Mouse (Mus musculus) lung, postnatal 14 days (tissue): ENCODE data around the gene Ndufv1.
"Not testable (repeated sequence)": the region's sequence is repeated elsewhere in the genome, so short reads cannot be mapped to it uniquely, and the experiment has no call there.

Experiments used
- DNase-seq: peaks from one replicate; pipeline ENCODE4 v3.0.0; 2021

The Ndufv1 gene

DNA sequence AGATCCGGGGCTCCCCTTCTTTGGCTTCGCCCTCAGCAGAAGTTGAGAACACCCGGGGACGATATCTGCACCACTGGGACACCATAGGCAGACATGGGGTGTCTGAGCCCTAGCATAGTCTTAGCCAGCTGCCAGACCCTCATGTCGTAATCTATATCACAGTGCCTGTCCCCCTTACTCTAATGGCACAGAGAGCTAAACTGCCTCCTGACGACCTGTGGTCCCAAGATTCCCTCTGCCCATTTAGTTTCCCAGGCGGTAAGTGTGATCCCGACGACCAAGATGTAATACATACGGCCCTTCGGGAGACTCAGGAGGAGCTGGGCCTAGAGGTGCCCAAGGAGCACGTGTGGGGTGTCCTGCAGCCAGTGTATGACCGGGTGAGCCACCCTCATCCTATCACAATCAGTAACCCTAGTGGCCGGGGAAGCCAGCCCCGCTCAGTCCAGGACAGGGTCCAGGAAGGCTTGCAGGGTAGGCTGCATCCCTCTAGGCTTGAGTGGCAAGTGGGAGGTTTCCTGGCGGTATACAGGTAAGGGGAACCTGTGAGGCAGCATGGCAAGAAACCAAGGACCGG is 11.6 kb downstream of the Ndufv1 start:
- DNase-seq: no peak

DNA sequence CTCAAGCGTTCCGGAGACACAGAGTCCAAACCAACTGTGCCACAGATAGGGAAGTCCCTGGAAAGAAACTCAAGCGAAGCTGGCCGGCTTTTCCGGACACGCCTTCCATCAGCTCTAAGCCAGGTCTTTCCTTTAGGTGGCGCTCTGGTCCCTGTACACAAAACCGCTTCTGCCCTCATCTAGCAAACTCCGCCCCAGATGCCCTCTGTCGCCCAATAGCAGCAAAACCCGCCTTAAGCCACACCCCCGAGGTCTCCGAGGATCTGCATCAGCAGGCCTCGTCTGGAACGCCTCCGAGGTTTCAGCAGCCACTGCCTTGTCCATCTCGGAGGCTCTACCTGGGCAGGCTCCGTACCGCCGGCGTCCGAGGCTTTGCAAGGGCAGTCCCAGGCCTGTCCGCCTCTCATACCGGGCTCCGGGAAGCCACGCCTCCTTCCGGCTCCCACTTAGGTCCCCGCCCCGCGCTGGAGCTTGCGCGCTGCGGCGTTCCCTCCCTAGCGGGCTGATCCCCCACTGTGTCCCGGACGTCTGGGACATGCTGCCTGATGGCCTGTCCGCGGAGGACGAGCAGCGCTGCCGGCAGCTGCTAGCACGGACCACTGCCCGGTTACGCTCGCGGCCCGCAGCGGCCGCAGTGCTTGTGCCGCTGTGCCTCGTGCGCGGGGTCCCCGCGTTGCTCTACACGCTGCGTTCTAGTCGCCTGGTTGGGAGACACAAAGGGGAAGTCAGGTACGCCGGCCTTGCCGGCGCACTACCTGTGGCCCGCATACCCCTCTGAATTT is 12.3 kb downstream of the Ndufv1 start, which contains the start of the genes Nudt8 and Gm49405:
Nudt8 (plus strand) TSS at position 462 of the 782 bp plus-strand sequence.
Gm49405 (plus strand) TSS at position 508 of the 782 bp plus-strand sequence.
- peak; percentile 97 for DNase-seq

DNA sequence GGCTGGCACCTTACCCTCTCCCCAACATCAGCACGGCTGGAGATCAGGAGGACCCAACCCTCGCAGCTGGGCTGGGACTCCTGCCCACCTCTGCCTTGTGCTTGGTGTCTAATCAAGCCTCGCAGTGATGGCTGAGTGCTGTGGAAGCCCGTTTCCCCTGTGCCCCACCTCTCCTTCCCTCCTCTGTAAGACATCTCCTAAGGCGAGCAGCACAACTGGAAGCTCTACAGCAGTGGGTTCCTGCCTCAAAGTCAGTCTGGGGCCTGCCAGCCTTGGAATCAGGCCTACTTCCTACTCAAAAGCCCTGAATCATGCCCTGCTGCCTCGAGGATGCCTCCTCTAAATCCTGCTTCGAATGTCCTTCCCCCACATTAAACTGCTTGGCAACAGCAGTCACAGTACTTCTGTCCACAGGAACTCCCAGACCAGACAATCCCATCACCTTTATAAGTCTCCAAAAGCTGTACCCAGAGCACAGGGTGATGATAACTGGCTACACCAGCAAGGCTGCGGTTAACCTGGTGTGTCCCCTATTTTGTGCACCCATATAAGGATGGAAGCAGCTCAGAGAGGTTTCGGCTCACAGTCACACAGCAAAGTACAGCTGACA is 13.4 kb downstream of the Ndufv1 start:
- no peak for DNase-seq

DNA sequence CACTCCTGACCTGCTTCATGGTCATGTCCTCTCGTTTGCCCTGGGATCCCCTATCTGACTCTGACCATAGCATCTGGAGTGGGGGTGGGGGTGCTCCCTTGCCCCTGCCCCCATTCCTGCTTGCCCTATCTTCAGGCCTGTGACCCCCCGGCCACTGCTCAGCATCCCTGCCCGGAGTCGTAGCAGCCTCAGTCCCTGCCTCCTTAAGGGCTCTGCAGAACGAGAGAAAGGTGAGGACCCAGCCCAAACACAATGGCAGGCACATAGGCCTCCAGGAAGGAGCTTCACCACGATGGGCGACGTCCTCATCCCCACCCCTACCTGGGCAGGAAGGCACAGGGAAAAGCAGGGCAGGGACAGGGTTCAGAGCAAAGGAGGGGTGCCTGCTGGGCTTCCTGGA is 14.3 kb downstream of the Ndufv1 start:
- DNase-seq: no peak

DNA sequence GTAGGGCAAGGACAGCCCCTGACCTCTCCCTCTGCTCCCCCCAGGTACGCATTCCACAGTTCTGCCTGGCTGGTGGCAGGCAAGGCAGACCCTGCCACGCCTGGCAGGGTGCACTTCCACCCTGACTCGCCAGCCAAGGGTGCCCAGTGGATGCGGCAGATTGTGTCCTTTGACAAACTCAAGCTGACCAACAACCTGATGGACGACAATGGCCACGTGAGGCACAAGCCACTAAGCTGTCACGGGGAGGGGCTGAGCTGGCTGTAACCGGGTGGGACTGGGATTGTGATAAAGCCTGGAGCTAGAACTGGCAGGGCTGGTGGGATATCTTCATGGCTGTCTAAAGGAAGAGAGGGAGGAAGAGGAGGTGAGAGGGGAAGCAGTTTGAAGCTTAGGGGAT is 15.4 kb downstream of the Ndufv1 start:
- DNase-seq: no peak

DNA sequence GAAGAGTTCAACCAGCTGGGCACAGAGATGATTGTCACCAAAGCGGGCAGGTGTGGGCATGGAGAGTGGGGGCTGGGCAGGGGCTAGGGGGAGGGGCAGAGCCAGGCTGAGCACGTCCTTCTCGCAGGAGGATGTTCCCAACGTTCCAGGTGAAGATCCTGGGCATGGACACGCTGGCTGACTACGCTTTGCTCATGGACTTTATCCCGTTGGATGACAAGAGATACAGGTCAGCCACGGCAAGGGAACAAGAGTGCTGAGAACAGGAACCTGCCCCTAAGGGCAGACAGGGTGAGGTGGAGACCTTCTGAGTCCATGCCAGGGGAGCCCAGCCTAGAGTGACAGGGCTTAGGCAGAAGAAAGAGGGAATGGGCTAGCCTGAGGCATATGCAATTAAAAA is 15.9 kb downstream of the Ndufv1 start:
- DNase-seq: no peak

DNA sequence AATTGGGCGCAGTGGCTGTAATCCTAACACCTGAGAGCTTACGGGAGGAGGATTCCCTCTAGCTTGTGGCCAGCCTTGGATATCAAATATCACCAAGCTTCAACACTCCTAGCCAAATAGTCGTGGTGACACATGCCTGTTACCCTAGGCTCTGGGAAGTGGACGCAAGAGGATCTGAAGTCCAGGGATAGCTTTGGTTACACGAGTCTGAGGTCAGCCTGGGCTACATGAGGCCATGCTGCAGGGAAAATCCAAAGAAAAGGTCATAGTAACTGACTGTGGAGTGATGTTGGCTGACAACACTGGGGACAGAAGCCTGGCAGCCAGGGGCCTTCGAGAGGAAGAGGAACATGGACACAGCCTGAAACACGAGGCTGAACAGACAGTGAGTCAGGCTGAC is 16.5 kb downstream of the Ndufv1 start:
- no peak for DNase-seq

DNA sequence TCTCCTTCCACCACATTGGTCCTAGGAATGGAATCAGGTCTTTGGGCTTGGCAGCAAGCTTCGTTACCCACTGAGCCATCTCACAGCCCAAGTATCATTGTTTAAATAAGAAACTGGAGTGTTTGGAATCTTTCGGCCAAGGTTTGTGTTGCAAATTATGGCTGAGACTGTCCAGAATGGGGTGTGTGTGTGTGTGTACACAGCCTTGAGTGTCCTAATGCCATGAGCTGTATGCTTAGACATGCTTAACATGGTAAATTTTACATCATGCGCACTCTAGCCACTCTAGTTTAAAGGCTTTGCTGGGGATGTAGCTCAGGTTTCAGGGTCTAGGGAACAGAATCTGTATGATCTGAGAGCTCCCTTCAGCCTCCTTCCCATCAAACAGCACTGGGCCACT is 17.1 kb downstream of the Ndufv1 start:
- no peak for DNase-seq

DNA sequence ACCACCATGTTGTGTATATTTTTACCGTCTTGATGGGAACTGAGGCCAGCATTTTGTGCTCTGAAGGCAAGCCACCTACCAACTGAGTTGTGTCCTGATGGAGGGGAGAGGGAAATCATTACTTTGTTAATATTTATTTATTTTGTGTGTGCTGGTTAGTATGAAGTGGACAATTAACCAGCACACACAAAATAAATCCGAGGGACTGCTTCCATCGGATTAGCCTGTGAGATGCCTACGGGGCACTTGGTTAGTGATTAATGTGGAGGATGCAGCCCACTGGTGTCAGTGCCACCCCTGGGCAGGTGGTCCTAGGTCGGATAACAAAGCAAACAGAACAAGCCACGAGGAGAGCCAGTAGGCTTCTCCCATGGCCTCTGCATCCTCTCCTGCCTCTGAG is 17.7 kb downstream of the Ndufv1 start:
- DNase-seq: no peak

DNA sequence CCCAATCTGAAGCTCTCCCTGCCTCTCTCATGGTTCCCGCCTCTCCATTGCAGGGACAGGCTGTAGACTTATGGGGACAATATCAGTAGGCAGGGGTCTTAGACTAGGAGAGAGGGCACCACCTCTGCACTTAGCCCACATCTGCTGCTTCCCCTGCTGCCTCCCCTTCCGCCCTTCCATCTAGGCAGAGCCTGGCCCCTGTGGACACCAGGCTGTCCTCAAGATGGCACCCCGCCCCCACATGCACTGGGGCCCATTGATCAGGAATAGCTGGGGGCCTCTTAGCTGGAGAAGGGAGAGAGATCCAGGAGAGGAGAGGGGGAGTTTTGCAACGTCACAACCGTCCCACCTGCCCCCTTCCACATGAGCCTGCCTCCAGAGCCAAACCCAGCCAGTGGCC is 20.2 kb downstream of the Ndufv1 start, which contains the start of gene Tbx10:
Tbx10 (plus strand) TSS at position 337 of the 400 bp plus-strand sequence.
- DNase-seq: no peak

DNA sequence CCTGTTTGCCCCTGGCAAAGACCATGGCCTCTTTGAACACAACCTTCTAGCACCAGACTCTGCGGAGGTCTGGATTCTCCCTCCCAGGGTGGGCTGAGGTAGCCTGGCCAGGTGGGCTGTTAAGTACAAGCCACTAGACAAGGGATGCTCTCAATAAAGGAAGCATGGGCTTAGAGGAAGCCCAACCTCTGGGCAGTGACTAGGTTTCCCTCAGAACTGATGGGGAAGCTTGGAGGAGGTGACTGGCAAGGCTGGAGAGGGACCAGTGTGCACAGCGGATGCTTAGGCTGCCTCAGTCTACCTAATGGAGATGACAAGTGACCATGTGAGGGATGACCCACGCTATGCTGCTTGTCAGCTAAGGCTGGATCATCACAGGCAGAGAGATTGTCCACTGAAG is 20.6 kb downstream of the Ndufv1 start:
- DNase-seq: no peak

DNA sequence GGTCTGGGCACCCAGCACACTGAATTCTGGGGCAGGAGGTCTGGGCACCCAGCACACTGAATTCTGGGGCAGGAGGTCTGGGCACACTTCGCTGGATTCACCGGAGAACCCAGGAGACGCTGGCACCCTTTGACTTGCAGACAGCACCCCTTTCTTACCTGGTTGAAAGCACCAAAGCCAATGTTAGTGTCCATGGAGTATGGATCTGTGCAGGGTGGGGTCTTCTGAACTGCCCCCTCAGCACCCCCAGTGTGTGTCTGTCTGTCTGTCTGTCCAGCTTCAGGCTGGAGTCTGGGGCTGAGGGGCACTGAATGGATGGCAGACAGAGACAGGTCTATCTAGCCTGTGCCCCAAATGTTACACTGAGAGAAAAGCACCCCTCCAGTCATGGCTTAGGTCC is 21.0 kb downstream of the Ndufv1 start:
- DNase-seq: no peak

DNA sequence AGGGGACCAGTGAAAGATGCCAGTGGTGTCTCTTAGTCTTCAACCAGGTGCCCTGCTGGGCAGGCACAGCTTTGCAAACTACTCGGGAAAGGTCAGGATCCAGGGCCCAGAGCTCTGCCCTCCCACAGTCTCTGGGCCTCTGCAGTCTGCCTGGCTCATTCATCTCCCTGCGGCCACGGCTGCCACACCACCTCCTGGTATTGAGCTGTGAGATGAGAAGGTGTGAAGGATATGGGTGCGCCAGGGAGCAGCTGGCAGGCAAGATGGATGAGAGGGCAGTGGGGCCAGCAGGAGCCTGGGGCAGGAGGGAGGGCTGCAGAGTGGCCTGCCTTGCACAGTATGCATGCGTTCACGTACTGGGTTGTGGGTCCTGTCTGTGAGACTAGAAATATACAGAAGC is 21.8 kb downstream of the Ndufv1 start:
- DNase-seq: no peak

DNA sequence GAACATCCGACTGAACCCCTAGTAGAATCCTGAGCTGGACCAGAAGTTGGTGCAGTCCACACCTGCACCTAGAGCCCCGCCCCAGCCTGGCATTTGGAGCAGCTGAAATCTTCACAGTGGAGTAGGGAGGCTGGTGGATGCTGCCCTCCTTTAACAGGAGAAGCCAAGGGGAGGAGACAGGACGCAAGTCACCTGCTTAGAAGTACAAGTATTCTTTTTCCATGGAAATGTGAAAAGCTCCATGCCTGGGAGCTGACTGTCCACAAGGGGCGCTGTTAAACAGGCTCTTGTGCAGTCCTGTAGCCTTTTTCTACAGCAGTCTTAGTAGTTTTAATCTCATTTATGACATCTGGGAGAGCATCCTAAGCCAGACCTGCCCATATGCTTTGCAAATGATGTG is 23.9 kb downstream of the Ndufv1 start:
- DNase-seq: no peak

DNA sequence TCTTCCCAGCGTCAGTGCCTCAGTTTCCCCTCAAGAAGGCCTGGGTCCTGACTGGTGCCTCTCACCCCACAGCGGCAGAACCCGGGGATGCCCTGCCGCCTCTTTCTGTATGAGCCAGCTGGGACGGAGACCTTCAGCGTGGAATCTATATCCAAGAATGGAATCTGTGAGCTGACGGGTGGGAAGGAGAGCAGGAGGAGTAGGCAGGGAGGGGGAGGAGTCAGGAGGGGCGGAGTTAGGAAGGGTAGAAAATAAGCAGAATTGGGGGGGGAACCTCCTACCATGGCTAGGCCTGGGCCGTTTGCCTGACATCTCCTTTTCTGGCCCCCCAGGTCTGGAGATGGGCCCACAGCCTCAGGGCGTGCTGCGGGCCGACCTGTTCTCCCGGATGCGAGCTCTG is 24.5 kb downstream of the Ndufv1 start:
- DNase-seq: no peak

DNA sequence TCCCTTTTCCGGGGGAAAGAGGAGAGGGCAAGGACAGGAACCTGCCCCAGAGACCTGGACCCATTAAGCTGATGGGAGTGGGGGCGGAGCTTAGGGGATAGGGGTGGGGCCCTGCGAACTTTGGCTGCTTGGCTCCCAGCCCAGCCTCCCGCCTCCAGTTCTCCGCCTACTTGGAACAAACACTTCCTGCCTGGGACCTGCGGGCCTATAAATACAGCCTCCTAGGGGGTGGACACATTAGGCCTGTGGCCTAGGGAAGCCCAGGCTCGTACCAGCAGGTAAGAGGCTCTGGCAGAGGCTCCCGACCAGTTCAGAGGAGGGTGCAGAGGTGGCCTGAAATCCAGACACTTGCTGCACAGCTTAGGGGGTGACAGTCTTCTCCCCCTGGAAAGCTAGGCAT is 26.3 kb downstream of the Ndufv1 start, which contains the start of gene Acy3:
Acy3 (plus strand) TSS at position 237 of the 400 bp plus-strand sequence.
- DNase-seq: peak; percentile 86

DNA sequence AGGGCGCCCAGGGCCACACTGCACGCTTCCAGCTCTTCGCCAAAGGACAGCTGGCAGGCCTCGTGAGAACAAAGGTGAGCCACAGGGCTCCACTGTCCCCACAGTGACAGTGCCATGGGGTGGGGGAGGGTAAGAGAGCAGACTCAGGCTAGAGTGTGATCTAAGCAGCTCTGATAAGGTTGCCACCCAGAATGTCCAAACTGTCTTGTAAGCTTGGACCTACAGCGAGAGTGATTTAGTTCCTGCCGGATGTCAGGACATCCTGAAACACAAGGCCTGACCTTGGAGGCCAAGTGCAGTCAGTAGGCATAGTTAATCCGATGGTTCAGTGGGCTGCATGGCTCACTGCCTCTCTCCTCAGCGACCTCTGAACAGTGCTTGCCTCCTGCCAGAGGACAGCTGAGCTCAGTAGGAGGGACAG is 27.3 kb downstream of the Ndufv1 start:
- DNase-seq: peak; percentile 34

DNA sequence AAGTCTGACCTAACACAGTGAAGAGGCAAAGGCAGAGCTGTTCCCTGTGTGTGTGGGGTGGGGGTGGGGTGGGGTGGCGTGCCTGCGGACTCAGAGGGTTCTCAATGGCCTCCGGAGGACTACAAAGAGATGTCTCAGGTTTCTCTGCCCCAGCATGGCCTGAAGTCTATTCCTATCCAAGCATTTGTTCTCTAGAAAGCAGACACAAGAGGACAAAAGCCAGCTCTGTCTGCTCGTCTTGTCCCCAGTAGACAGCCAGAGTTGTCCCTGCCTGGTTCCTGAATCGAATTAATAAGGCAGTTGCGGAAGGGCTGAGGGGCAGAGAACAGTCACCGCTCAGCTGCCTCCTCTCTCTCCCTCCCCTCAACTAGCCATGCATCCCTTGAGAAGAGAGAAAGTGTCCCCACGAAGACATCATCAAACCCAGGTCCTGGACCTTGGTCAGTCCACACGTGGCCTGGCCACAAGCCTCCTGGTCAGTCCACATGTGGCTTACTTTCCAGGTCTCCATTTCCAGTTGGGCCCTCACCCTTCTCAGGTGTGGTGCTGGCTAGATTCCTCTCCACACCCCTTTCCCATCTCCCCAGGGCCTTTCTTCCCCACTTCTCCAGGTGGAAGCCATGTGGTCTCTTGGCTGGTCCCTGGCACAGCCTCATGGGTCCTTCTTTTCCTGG is 28.9 kb downstream of the Ndufv1 start:
- no peak for DNase-seq

DNA sequence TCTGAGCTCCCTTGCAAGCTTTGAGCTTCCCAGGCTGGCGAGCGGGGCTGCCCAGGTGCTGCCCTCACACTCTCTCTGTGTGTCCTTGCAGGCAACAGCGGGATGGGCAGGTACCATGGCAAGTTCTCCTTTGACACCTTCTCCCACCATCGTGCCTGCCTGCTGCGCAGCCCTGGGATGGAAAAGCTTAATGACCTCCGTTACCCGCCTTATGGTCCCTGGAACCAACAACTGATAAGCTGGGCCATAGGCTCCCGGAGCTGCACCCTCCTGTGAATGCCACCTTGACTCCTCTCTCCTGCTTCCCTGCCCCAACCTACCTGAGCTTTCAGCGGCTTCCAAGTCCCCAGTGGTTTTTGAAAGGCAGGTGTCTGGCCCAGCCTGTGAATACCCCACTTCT is 31.7 kb downstream of the Ndufv1 start:
- DNase-seq: no peak

DNA sequence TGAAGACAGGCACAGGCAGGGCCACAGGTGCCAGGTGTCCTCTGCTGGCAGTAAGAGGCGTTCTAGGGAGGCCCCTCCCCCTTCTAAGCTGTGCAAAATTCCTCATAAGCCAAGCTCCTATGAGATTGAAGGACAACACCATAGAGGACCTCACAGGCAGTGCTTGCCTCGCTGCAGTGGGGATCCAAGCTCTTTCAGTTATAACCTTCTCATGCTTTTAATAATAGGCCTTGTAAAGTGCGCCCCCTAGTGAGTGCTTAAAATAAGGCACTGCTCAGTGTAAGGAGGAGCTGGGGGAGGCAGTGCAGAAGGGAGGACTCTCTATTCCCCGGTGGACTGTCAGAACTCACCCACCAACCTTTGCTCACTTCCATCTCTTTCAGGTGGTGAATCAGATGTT is 32.3 kb downstream of the Ndufv1 start:
- peak; percentile 90 for DNase-seq

DNA sequence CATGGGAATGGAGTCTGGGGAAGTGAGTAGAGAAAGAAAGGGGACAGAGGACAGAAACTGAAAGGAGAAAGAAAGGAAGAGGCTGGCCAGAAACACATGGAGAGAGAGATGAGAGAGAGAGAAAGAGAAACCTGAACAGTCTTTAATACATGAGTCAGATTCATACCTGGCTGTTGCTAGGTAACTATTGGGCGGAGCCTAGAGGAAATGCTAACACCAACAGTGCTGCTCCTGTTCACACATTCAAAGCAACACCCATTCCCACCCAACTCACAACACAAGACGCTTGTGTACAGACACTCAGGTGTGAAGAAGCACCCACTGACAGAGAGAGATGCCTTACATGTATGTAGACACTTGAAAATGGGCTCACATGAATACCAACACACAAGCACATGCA is 36.7 kb downstream of the Ndufv1 start:
- no peak for DNase-seq

DNA sequence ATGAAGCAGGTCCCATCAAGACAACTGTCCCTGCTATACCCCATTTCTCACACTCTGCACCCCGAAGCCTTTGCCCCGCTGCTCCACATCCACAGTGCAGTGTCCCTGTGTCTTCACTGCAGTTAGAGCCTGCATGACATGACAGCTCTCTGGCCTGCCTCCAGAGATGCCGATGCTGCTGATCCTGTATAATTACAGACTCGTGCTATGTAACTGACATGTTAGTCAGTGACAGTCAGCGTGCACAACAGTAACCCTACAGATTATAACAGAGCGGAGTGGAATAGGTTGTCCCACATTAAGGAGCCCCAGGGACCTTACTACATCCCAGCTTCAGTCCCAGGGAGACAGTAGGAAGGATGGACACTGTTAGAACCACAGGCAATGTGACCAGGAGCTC is 38.0 kb downstream of the Ndufv1 start:
- not testable (repeated sequence) for DNase-seq

DNA sequence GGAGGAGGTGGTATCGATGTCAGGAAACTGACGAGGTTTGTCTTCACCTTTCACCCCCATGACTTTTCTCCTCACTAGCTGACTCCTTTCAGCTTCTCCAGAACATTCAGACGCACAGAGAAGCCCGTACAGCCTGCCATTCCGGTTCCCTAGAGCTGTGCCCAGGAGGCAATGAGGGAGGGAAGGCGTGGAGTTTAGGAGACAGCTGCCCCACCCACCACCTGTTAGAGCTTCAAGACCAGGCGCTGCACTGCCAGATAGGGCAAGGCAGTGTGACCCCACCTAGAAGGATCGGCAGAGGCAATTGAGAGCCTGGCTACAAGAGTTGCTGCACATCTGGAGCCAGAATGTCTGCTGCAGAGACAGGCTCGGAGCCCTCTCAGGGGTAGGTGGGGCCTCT is 40.4 kb downstream of the Ndufv1 start, which contains the start of gene Aldh3b2:
Aldh3b2 (plus strand) TSS at position 100 of the 400 bp plus-strand sequence.
- DNase-seq: peak; percentile 32
